Mouse (Mus musculus) hindlimb bud, embryonic 11.5 days (tissue): Measurements from ENCODE around the gene Bbc3.
"Not testable (repeated sequence)": the region's sequence is repeated elsewhere in the genome, so short reads cannot be mapped to it uniquely, and the experiment has no call there.

Source experiments
- DNase-seq: peaks from one replicate; pipeline ENCODE4 v3.0.0-alpha.2; 2012; ENCODE audit warnings: low read depth, low spot score; ENCODE audit errors: extremely low spot score

Bbc3 gene

GRCm38 (mm10) chr7:16294346-16294745 lies 13.8 kb upstream of the Bbc3 start:
- no peak for DNase-seq

- peak; percentile 77 for DNase-seq
Observed at GRCm38 (mm10) chr7:16294837-16295236, 13.4 kb upstream of the Bbc3 start.

- no peak for DNase-seq
Observed at GRCm38 (mm10) chr7:16295321-16295900, 12.8 kb upstream of the Bbc3 start.

GRCm38 (mm10) chr7:16296146-16296545 lies 12.0 kb upstream of the Bbc3 start:
- DNase-seq, result no peak

DNA sequence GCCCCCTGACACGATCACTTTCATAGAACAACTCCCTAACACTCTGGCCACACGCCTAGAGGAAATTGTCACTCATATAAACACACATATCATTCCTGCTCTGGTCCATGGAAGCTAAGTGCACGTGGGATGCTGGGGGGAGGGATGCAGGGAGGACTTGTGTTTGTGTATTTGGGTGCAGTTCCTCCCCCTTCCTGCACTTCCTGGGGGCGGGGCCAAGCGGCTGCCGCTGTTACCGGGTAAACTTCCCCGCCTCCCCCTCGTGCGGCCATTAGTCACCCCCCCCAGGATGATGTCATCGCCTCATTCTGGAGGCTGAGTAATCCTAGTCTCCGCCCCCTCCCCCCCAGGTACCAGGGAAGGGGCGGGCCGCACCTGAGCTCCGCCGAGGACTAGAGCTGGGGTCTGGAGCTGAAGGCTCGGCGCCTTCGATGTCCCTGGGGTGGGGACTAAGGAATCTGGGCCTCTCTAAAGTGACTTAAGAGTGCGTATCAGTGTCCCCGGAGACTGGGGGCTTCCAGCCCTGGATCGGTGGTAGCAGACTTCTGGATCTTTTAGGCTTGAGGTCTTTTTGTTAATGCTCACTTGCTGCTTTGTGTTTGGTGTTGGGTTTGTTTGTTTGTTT lies 11.3 kb upstream of the Bbc3 start:
- no peak for DNase-seq

DNA sequence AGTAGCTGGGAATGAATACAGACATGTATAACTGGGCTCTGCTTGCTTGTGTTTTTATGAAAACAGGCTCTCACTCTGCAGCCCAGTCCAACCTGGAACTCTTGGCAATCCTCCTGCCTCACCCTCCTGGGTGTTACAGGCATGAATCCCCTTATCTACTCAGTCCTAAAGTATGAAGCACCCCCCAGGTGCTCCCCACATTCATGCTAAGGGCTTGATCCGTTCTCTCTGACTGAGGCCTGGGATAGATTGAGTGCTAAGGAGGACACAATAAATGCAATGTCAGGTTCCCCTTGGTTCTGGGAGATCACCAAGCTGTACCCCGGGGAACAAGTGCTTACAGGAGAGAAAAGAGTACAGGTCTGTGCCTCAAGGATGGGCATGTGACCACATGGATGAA lies 10.6 kb upstream of the Bbc3 start:
- no peak for DNase-seq

DNA sequence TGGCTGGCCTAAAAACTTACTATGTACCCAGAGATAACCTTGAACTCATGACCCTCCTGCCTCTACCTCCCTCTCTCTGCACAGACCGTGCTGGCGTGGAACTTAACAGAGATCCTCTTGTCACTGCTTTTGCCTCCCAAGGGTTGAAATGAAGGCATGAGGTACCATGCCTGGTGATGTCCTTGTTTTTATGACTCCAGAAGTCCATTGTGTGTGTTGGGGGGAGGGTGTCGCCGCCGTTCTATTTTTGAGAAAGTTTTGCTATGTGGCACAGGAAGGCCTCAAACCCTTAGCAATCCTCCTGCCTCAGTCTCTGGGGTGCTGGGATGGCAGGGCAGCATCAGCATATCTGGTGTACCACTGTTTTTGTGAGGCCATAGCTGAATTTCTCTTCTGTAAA lies 9.3 kb upstream of the Bbc3 start:
- DNase-seq, result no peak

GRCm38 (mm10) chr7:16299419-16300035 lies 8.7 kb upstream of the Bbc3 start:
- no peak for DNase-seq

- DNase-seq, result not testable (repeated sequence)
Observed at GRCm38 (mm10) chr7:16307141-16307540, 1.1 kb upstream of the Bbc3 start.

GRCm38 (mm10) chr7:16308555-16309317 lies 543 bp downstream of the Bbc3 start:
- DNase-seq, result no peak

DNA sequence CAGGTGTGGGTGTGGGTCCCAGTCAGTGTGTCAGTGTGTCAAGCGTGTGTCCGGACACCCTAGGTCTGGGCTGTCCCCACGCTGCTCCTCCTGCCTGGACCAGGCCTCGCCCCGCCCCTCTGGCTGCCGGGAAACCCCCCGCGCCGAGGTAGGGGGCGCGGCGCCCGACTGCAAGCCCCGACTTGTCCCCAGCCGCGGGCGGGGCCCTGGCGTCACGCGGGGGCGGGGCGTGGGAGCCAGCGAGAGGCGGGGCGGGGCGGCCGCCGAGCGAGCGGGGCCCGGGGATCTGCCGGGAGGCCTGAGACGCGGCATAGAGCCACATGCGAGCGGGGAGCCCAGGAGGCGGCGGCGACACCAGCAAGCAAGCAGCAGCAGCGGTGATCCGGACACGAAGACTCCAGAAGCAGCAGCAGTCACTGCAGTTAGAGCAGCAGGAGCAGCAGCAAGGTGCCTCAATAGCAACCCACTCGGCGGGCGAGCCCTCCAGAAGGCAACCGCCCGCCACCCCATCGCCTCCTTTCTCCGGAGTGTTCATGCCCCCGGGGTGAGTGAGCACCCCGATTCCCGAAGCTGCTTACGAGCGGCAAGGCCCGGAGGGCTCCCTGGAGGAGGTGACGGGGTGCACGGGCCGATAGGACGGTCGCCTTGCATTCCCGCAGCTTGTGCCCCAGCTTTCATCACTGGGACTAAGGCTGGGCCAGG lies 1.3 kb downstream of the Bbc3 start:
- no peak for DNase-seq

DNA sequence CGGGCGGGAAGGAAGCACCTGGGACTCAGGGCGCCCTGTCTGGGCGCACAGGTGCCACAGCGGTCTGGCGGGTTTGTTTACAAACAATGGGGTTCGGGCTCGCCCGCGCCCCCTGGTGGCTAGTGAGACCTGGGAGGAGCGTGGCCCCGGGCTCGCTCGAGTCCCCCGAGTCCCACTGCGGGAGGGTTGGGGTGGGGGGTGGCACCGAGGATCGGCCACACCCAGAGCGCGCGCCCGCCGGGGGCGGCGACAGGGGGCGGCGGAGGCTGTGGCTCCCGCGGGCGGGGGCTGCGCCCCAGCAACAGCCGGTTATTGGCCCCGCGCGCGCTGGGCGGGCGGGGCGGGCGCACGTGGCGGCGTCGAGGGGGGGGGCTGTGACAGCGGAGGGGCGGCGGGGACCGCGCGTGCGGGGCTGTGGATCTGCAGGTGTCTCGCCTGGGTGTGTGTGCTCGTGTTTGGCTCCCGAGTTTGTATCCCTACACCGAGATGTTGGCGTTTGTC lies 1.9 kb downstream of the Bbc3 start:
- DNase-seq, result no peak

- no peak for DNase-seq
Observed at GRCm38 (mm10) chr7:16310521-16311452, 2.6 kb downstream of the Bbc3 start.

DNA sequence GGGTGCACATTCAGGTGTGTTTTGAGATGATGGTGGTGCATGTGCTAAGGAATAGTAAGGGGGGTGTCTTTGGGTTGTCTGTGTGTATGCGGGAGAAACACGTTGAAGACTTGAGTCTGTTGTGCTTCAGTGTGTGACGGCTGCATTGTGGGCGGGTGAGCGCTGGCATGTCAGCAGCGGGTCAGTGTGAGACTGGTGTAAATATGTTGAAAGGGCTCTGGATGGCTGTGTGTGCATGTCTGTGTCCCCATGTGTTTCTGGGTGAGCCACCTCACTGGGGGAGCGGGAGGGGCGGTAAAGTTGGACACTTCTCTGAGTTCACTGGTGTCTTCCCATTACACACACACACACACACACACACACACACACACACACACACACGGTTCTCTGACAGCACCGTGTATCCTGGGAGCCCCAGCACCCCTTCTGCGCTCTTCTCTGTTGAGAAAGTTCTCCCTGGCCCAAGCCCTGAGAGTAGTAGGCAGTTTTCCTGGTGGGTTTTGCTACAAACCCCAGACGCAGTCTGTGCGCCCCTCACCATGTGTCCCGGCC lies 3.3 kb downstream of the Bbc3 start:
- DNase-seq, result no peak

DNA sequence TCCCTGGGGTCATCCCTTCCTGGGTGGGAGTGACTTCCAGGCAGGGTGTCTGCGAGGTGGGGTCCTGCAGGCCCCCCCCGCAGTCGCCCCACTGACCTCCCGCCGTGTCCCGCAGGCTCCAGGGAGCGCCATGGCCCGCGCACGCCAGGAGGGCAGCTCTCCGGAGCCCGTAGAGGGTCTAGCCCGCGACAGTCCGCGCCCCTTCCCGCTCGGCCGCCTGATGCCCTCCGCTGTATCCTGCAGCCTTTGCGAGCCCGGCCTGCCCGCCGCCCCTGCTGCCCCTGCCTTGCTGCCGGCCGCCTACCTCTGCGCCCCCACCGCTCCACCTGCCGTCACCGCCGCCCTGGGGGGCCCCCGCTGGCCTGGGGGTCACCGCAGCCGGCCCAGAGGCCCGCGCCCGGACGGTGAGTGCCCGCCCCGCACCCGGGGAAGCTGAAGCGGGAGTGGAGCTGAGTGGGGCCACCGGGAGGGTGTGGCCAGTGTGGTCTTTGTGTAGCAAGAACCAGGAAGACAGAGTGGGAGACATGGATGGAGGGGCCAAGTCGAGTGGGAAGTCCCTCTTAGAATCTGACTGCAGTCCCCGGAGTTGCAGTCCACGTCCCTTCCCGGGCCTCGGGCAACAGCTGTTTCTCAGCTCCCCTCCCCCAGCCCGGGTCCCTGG lies 3.9 kb downstream of the Bbc3 start:
- no peak for DNase-seq

DNA sequence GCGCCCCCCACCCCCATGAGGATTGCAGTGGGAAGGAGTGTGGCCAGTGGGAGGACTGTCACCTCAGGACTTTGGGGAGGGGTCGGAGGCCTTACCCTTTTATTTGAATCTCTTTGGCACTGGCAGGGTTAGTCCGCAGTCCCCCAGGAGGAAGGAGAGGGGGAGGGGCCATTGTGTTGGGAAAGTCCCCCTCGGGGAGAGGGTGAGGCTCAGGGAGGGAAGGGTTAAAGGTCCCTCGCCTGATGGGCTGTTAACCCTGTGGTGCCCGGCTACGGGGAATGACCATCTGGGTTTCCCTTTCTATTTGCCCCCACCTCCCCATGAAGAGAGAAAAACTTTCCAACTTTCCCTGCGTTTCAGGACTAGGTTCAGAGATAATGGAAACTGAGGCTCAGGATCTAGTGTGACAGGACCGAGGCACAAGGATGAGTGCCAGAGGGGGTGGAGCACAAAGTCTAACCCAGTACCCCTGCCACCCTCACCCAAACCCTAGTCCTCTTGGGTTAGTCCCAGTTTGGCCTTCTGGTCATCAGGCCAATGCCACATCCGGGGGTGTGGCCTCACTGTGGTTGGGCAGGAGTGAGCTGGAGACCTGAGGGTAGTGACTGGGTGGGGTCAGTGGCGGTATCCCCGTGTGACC lies 4.6 kb downstream of the Bbc3 start:
- peak; percentile 73 for DNase-seq

DNA sequence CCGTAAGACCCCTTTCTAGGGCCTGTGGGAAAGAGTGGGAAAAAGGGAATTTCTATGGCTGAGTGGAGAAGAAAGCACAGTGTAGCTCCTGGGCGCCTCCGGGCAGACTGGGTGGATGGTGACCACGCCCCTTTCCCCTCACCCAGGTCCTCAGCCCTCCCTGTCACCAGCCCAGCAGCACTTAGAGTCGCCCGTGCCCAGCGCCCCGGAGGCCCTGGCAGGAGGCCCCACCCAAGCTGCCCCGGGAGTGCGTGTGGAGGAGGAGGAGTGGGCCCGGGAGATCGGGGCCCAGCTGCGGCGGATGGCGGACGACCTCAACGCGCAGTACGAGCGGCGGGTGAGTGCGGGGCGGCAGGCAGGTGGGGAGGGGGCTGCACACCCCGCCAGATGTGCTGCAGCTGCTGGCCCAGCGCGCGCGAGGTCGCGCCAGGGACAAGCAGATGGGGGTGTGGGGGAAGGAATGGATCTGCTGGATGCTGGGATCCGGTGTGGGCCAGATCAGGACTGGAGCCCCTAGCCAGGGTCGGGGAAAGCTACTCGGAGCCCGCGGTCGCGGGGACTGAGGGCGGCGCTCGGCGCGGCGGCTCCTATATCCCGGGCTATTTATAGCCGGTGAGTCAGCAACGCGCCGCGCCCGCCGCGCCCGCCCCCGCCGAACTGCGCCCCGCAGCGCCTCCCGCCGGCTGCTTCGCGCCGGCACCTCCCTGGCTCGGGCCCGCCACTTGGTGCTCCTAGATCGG lies 5.5 kb downstream of the Bbc3 start:
- DNase-seq, result no peak

- no peak for DNase-seq
Observed at GRCm38 (mm10) chr7:16314221-16314775, 6.1 kb downstream of the Bbc3 start.
